Mouse (Mus musculus): ENCODE measurements at regions not wholly inside any gene's neighbourhood (a gene's known extent, or its start where the extent isn't known, plus 50 kb on each side); places are given as distances from the start of the nearest gene placed in this dataset.
"Not testable (repeated sequence)": the region's sequence is repeated elsewhere in the genome, so short reads cannot be mapped to it uniquely, and the experiment has no call there.

DNA sequence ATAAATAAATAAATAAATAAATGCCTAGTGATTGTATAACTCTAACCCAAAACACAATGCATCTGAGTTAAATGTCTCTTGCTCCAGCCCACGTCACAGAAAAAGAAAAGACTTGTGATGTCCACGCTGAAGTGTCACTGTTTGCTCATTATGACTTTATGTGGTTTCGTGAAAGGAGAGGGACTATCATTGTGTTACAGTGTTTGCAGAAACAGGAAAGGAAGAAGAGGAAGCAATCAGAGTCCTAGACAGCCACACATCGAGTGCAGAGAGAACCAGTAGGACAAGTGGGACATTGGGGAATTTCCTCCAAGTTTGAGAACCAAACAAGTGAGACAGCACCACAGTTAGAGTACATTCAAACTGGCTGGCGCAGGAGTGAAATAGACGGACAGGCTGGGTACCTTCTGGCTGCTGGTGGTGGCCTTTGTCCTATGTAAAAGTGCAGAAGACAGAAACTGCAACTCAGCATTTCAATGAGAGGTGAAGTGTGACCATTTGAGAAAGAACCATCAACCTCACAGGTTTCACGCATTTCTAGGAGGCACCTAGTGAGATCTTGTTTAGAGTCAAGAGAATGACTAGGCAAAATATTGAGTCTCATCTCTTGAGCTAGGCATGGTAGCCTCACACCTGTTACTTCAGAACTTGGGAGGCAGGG is 59.6 kb downstream of the Fasl start:
- DNase-seq: no peak

DNA sequence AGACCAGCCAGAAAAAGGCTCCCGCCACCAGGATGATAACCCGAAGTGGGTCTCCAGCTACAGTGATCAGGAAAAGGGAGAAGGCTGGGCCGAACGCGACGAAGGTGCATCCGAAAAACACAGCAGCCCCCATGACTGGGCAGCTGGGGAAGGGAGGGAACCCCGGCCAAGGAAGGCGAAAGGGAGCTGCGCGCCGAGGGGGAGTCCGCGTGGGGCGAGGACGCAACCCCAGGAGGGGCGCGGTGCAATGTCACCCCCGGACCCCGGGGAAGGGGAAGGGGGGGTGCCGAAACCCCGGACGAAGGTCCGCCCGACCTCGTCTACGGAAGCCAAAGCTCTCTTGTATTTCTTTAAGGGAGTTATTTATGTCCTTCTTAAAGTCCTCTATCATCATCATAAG is 60.9 kb downstream of the Fasl start:
- not testable (repeated sequence) for DNase-seq

DNA sequence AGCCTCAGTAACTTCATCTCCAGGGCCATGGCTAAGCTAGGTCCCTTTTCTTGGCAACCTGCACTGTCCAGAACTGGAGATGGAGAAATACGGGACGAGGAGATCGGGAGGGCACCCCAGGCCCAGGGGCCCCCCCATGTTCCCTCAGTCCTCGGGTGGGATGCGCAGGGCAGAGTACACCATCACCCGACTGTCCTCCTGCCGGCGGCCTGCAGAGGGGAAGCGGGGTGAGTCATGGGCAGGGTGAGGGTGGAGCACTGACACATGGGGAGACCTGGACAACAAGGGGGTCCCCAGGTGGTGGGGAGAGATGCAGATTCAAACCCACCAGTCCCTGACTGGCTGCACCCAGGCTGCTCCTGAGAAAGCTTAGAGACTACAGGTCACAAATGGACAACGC is 62.2 kb downstream of the Fasl start:
- DNase-seq: not testable (repeated sequence)

DNA sequence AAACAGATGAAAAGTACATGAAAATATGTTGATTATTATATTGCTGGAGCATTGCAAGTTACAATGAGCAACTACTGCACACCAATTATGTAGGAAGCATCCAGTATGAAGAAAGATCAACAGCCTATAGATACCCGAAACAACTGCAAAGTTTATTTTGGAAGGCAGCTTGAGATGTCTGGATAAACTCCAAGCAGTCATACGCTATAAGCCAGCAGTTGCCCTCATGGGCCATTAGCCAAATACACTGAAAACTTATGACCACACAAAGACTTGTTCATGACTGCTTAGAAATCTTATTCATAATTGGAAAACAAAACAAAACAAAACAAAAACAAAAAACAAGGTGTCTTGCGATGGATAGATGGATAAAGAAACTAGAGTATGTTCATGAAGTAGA is 68.4 kb downstream of the Fasl start:
- DNase-seq: no peak

DNA sequence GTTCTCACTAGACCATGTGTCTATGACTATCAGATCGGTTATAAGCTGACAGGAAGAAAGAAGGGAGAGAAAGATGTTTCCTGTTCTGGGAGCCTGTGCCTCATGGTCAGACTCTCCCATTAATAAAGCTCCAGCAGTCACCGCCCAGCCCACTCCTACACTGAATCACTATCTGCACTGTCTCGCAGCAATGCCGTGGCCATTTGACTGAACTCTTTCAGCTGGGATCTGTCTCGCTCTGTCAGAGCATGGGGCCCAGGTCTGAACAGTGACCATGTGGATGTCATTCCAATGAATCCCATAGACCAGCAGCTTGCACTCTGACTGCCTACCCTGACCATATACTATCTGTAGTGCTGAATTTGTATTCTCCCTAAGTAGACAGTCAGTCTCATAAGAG is 70.0 kb downstream of the Fasl start:
- no peak for DNase-seq

DNA sequence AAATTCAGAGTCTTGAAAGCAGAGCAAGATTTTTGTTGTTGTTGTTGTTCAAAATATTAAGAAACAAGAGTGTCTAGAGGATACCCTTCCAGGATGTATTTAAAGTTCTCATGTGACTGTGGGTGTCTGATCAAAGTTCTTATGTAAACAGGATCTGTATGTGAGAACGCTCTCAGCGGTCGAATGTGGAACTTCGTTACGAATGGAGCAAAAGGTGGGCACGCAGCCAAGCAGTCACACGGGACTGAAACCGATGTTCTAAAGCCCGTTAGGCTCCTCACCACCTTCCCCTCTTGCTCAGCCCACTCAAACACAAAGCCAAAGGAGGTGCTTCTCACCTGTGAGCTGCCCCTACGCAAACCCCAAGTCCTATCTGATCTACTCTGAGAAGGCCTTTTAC is 75.4 kb downstream of the Fasl start:
- peak; percentile 75 for DNase-seq

DNA sequence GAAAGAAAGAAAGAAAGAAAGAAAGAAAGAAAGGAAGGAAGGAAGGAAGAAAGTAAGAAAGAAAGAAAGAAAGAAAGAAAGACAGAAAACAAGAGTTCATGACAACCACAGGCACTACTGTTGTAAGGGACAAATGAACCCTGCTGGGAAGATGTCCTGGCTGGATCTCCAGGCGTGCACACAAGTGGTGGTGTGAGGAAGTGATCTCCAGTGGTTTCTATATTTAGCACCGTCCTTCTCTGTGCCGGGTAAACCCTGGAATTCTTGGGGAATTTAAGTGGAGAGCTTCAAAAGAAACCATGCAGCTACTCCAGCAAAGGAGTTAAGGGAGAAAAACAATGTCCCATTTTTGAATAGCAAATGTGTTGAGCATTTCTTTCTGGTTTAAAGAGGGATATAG is 76.0 kb downstream of the Fasl start:
- no peak for DNase-seq

DNA sequence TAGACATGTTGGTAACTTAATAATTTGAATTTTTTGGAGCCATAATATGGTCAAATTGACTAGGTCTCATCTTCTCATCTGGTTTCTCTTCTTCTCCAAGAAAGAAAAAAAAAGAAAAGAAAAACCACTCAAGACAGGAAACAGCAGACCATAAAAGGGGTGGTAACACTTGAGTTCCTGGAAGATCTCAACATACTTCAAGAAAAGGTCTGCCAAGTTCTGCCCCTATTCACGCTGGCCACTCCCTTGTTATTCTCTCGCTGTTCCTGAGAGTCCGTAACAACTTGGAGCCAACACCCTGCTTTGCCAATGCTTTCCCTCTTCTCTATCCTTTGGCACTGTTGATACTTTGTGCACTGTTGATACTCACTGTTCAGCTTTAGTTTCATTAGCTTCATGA is 81.2 kb downstream of the Fasl start:
- DNase-seq: no peak

DNA sequence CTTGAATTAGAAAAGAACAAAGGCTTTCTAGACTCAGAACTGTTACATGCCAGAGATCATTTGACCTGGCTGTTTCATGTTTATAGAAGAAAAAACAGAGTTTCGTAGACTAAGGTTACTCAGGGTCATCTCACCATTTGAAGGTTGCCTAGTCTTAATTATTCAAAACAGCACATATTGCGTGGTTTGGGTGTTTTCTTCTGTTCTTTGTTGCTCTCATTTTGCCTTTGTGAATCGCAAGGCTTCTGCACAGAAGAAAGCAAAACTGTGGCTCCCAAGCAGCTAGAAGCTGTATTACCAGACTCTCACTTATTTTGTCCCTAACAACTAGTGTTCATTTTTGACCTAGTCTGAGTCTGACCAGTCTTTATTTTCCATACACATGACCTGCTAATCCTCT is 83.3 kb downstream of the Fasl start:
- DNase-seq: no peak

DNA sequence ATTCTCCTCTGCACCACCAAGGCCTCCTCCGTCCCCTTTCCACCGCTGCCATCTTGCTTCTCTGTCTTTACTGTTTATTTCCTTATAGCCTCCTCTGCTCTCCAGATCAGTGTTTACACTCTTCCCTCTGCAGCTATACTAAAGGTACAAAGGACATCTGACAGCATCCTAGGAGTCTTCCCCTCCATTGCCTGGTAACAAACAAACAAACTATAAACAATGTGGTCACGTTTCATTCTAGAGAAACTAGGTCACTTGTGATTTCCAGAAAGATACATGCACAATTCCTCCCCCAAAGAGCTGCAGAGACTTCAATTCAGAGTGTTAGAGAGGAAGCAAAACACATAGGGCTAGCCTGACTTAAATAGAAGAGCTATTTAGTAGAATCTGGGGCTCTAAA is 83.8 kb downstream of the Fasl start:
- no peak for DNase-seq

DNA sequence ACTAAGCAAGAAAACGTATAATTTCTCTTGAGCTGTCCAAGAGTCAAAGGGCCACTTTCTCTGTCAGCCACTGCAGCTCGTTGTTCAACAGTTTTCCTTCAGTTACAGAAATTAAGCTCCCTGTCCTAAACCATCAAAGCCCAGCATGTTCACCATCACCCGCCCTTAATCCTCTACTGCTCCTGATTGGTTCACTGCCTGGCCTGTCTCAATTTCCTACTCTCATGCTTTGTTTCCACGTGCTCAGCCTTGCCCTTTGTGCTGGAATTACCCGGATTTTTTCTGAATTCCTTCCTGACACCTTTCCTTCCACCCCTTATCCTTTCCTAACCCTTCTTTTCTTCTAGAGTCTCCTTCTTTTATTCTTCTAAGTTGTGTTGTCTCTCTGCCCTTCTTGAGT is 92.4 kb downstream of the Fasl start:
- no peak for DNase-seq

DNA sequence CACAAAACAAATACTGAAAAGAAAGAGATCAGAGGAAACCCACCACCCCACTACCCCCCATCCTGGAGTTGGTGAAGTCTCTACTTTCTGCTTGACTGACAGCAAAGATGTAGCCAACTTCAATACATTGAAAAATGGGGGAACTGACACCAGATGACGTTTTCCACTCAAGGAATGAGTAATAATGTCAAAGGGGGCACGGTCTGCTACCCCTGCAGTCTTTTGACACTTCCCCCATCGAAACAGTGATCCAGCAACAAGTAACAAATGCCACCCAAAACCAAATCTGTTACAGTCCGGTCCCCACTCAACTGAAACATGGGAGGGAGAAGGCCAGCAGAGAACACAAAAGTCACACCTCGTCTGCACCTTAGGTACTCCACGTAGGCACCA is 94.5 kb downstream of the Fasl start:
- no peak for DNase-seq

DNA sequence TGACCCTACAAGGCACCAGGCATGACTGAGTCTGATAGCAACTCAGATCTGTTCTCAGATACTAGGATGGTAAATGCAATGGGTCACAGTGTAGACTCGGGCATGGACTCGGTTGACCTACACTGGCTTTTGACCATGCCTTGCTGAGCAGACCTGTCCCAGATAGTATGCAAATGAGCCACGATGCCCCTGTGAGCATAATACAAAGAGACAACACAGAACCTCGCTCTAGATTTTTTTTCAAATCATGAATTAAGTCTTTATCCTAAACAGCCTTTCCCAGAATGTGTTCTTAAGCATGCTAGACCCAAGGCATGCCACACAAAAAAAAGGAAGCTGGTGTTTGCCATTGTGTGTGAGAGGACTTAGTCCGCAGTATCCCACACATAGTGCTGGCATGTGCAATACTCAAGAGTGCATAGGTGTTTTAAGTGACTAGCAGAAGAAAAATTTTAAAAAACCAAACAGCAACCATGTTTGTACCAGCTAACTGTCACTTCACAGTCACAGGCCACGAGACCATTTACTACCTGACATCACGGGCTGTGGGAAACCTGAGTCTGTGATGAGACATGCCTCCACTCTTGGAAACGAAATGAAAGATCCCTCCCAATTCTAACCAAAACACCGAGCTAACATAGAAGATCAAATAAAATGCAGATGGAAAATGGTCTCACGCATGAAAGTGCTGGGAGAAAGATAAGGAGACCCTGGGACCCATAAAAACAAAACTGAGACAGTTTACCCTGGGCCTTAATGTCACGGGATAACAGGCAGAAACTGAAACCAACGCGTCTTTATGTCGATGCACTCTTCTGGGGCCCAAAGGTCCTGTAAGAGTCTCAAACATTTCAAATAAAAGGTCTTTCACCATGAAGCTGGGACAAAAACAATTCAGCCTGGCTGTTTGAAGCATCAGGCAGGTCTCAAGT is 95.2 kb downstream of the Fasl start:
- DNase-seq: no peak

DNA sequence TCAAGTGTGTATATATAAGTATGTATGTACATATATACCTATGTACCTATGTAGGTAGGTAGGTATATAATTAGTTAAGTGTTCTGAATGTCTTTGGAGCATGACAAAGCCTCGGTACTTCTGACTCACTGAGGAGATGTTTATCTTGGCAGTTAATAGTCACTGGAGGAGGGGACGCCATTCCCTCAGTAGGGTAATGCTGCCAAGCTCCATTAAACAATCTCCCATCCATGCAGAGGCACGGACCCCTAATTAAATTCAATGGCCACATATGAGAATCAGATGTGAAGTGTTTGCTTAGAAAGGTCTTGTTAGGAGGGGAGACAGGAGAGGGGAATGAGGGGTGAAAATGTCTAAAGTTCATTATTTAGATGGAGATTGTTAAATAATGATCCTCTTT is 99.3 kb downstream of the Fasl start:
- DNase-seq: peak; percentile 14

DNA sequence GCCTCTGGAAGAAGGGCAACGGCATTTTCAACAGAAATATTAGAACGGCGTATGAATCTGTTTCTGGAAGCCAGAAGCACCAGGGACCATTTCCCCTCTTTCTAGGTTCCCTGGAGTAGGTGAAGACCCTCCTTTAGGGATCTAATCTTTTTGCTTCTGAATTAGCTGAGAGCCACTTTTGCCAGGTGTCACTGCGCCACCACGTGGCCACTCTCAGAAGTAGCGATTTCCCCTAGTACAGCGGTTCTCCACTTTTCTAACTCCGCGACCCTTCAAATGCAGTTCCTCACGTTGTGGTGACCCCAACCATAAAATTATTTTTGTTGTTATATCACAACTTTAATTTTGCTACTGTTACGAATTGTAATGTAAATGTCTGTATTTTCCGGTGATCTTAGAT is 100.7 kb downstream of the Fasl start:
- peak; percentile 59 for DNase-seq

DNA sequence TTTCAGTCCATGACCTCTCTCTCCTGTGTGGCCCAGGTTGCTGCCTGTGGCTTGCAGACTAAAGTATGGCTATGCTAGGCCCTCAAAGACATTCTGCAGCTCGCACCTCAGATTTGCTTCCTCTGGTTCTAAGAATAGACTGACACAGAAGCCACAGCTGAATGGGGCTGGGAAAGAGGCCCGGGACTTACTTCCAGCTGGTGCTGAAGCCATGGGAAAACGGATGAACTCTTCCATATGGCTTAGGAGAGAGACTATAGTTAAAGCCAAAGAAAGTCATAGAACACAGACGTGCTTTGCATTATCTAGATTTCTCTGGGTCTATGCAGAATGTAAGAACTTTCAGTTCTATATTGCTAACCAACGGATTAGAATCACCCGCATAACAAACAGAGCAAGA is 107.7 kb downstream of the Fasl start:
- DNase-seq: no peak

DNA sequence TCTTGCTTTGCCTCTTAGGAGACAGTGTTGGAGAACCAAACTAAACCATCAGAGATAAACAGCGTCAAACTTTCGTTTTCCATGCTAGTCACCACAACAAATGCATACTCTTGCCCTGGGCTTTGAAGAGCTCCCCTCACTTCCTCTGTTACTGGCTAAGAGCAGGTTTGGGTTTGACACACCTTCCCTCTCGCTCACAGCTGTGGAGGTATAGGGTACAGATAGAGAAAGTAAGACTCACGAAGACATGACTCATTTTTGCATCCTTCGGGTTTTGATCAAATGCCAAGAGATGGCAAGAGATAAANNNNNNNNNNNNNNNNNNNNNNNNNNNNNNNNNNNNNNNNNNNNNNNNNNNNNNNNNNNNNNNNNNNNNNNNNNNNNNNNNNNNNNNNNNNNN is 117.4 kb downstream of the Fasl start:
- DNase-seq: no peak

DNA sequence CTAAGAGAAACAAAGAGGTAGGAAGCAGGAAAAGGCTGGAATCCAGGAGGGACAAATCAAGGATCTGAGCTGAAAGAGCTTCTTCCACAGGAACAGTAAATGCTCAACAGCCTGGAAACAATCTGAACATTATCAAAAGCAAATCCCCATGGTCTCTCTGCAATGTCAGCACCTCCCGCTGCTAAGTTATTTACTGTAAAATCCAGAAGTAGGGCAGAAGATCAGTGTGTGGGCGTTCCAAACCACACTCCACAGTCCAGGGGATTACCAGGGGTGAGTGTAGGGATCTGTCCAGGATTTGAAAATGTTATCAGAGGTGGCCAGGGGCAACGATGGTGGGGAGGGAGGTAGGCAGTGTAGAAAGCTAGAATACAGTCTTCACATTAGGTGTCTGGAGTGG is 124.0 kb downstream of the Fasl start:
- DNase-seq: no peak

DNA sequence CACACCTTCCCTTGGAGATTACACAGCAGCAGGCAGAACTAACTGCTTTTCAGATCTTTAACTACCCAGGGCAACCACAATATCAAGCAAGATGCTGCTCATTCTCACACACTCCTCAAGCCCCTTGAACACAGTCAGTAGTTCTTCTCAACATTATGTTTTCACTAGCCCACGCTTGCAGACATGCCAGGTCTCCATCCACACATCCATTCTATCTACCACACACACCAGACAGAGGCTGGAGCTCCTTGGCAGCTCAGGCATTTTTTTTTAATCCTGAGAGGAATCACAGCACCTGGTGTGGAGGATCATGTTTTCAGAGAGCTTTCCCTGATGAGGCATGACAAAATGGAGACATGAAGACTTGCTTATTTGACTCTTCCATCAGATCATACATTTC is 124.9 kb downstream of the Fasl start:
- DNase-seq: no peak

DNA sequence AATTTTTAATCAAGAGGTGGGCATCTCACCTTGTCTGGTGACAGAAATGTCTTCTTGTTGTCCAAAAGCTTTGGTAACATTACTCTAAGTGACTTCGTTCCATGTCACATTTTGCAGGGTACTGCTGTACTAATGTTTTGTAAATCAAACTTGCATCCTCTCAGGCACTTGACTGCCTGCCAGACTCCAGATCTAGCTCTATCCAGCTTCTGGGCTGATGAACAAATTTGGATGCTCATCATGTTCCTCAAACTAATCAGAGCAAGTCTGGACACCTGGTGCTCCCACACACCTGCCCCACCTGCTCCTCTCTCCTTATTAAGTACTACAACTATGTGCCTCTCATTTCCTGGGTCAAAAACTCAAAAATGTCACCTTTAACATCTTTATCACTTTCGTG is 126.1 kb downstream of the Fasl start:
- DNase-seq: no peak

DNA sequence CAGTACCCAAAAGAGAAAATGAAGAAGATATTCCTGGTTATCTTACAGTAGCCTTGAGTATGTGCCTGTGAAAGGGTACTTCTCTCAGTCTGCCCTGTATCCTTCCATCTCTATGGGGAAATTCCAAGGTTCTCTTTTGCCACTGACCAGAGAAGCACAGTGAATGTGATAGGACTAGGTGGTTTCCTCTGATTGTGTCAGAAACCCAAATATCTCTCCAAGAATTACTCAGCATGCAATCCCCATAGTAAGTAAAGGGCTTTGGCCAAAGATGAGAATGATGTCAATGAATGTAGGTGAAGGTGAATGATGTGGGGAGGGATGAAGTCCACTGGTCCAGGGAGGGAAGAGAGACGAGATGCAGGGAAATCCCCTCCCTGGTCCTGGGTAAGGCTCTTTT is 130.8 kb downstream of the Fasl start:
- no peak for DNase-seq

DNA sequence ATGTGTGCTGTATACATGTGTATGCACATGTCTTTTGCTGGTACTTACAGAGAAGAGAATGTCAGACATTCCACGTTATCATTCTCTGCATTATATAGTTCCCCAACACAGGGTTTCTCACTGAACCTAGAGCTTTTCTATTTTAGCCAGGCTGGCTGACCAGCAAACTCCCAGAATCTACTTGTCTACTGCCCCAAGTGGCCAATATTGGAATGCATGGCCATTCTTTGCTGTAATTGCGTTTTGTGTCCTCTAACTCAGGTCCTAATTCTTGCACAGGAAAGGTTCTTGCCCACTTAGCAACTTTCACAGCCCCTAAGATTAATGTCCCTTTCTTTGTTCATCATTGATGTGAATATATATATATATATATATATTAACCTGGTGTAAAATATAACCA is 138.9 kb downstream of the Fasl start:
- no peak for DNase-seq

DNA sequence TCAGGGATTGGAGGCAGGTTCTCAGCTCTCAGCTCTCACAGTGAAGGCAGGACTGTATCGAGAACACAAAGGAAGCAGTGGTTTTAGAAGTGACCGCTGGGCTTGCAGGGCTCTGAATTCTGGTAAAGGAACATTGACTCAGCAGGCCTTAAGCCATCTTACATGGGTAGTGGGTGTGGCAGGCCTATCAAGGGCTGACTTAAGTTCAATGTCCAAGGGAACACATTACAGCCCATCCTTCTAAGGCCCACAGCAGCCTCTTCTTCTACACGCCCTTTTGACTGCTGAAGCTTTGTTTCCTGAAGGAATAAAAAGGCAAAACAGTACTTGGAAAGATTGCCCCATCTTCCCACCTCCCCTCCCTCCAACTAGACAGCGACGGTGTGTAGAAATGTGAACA is 137.6 kb downstream of the Tnfsf18 start:
- no peak for DNase-seq

DNA sequence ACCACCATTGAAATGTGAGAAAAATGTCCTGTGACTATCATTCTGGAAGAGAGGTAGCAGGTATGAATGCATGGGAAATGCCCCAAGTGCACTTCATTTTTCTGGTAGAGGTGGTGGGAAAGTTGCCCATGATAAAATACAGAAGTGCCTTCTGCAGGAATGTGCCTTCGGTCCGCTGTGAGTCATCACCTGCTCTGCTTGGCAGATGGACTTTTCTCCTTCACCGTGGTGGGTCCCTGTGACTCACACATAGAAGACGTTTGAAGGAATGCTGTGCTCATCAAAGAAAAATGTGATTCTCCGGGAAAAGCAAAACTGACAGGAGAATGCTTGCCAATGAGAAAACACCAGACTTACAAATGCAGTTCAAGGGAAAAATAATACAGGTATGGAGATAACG is 126.8 kb downstream of the Tnfsf18 start:
- DNase-seq: no peak

DNA sequence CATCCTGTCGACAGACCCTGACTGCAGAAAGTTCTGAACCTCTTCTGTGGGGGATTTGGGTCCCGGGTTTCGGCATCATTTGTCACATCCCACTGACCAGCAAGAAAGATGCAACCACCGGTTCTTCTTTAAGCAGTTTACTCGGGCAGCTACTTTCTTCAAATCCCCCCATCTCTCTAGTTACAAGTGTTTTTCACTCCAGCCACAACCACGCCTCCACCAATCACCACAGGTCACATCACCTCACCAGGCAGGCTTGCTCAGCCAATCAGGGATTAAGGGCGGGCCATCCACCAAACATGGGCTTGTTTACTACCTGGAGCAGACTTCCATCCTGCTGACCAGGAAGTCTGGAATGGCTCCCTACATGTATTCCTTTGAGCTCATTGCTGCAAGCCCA is 119.6 kb downstream of the Tnfsf18 start:
- DNase-seq: not testable (repeated sequence)
